Mouse (Mus musculus) skeletal muscle tissue, adult 2 months (tissue): ENCODE data around the gene Maml1.
A peak's percentile ranks its signal among the peaks of the same experiment; 100 is the strongest.

Source experiments
- DNase-seq: peaks from one replicate; pipeline ENCODE4 v3.0.0-alpha.2; 2012; ENCODE audit warnings: low read depth, low spot score

Gene Maml1

GRCm38 (mm10) chr11:50219833-50220232 is 72.3 kb downstream of the Maml1 start:
- no peak for DNase-seq

- no peak for DNase-seq
Observed at GRCm38 (mm10) chr11:50217811-50218210, 74.3 kb downstream of the Maml1 start.

GRCm38 (mm10) chr11:50216724-50217366 is 75.3 kb downstream of the Maml1 start:
- no peak for DNase-seq

GRCm38 (mm10) chr11:50215633-50216032 is 76.5 kb downstream of the Maml1 start:
- no peak for DNase-seq

GRCm38 (mm10) chr11:50214631-50215030 is 77.5 kb downstream of the Maml1 start:
- DNase-seq = no peak

DNA sequence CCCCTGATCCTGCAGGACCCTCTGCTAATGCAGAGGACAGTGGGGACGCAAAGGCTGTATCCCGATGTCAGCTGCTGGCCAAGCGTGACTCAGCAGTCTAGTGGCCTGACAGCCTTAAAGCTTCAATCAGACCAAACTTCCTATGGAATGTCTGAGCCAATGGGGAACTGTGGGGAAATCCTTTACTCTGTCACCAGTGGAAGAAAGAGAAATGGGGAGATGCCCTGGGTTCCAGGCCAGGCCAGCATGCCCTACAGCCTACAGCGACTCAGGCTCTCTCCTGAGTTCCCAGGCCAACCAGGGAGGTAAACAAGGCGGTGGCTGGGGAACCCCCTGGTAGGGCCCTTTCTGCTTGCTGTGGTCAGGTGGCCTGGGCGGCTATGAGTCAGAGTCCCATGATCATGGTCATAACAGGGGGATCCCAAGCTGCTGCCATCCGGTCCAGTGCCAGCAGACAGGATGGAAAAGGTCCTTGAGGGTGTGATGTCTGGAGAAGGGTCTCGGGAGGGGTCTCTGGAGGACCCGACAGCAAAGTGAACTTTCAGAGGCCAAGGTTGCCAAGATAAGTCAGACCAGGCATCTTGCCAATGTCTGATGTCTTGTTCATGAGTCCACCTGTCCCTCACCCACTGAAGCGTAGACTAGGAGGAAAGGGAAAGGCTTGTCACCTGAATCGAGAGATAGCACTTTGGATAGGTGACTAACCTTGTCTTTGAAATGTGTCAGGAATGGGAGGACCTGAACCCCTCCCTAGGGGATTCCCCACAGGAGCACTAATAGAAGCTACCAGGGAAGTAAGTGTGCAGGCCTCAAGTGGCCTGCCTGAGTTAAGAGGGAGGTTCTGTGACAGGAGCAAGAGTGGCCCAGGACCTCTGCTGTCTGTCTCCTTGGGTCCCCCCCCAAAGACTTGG is 79.0 kb downstream of the Maml1 start:
- peak; percentile 91 for DNase-seq

DNA sequence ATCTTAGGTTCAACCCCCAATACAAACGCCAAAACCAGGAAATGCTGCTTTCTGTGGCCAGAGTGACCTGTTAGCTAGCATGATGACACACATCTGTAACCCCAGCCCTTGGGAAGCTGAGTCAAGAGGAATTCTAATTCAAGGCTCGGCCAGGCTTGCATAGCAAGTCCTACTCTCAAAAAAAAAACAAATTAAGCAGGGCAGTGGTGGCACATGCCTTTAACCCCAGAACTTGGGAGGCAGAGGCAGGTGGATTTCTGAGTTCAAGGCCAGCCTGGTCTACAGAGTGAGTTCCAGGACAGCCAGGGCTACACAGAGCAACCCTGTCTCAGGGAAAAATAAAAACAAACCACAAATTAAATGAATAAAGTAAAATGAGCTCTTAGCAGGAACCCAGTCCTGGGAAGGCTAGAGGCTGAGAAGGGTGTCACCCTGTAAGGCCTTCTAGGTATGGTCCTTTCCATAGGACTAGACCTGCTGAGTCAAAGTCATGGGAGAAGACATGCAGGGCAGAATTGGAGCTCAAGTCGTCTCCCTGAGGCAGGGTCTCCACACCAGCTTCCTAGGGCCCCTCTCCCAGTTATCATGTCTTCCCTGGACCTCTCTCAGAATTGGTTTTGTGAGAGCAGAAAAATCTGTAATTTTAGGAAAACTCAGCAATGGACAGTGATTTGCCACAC is 79.9 kb downstream of the Maml1 start:
- DNase-seq = no peak

- no peak for DNase-seq
Observed at GRCm38 (mm10) chr11:50211322-50212059, 80.6 kb downstream of the Maml1 start.

DNA sequence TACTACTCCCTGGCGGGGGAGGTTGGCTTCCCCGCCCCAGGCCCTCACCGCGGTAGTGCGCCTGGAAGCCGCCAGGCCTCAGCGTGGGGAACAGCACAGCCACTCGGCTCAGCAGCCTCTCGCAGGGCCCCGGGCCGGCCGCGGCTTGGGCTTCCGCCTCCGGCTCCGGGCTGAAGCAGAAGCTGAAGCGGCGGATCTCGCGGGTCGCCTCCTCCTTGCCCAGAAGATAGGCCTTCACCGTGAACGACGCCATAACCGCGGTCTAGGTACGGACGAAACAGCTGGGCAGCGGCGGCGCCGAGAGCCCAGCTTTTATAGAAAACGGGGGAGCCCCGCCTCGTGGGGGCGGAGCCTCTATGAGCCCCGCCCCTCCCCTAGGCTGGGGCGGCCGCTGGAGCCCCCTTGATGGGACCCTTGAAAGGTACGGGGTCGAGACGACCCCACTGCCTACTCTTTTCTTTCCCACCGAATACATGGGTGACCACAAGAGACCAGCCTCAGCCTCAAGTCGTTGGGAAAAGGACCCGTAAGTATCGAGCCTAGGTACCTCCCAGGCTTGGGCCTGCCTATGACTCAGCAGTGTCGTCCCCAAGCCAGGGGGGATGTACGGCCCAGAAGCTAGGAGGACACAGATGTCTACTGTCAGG is 81.5 kb downstream of the Maml1 start, which contains the start of the genes Sqstm1 and Mgat4b:
Gene Sqstm1, minus strand, starts transcription at position 323 of the 647 bp plus-strand sequence.
Gene Mgat4b, plus strand, starts transcription at position 386 of the 647 bp plus-strand sequence.
- DNase-seq = peak; percentile 86

DNA sequence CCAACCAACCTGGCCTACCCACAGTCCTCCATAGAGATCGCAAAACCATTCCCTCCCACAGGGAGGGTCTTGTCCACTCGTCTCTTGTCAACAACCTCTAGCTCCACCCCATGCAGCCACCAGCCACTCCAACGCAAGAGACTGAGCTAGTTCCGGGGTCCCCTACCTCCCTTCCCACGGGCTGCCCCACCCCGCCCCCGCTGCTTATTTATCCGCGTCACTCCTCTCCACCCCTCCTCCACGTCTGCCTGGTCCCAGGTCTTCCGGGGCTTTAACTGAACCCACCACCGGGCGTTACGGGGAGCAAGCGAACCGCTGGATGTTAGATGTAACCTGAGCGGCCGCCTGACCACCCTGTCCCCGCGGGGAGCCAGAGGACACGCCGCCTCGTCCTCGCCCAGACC is 82.0 kb downstream of the Maml1 start:
- DNase-seq = peak; percentile 91

GRCm38 (mm10) chr11:50208039-50208438 is 84.1 kb downstream of the Maml1 start:
- no peak for DNase-seq

DNA sequence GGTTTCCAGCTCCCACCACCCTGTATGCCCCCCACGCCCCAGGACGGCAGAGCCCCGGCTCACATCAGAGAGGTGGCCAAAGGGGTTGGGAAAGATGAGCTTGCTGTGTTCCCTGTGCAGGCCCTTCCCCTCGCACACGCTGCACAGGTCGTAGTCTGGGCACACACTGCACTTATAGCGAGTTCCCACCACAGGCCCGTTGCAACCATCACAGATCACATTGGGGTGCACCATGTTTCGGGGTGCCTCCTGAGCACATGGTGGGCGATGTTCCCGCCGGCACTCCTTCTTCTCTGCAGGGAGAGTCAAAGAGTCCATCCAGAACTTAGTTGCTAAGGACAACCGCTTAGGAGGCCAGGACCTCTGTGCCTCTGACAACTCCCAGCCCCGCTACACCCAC is 84.8 kb downstream of the Maml1 start:
- no peak for DNase-seq

GRCm38 (mm10) chr11:50206037-50206436 is 86.1 kb downstream of the Maml1 start:
- no peak for DNase-seq
